In the genomic region with DNA sequence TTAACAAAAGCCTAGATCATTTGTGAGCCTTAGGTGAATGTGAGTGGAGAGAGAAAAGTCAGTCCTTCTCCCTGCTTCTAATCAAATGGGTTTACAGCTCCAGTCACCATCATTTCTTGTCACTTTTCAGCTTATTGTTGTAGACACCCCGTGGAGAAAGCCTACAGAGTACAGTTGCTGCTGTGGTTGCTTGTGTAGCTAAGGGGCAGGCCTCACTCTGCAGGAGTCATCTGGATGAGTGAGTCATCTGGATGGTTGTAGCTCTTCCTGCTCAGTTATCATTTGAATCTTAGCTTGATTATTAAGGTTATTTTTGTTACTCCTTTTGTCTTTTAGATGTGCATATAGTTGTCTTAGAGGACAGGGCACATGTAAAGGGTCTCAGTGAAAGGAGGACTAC, we compare ENCODE assay signal across 17 mouse cellular contexts.
DNase-seq lines count a peak whose midpoint lies in the region; ATAC-seq lines count a peak whose summit lies in the region.
"Had no signal": no experiment of that assay in that cellular context is flagged by ENCODE, and none has a peak within 500 bp of the region (broad histone marks: within the 10 kb centered on the region; RNA-seq: fewer than 3 reads in every experiment).

No protein-coding gene starts in this region.

- DNase-seq in adrenal gland, adult 2 months, result peak; percentile 27
- DNase-seq in adrenal gland, postnatal 10 days, result no peak
- peak; percentile 34 for DNase-seq in MN1 (ENCODE audit: low spot score)
- no peak for DNase-seq in kidney, postnatal 14 days
- DNase-seq in urinary bladder, adult 18-20 months (ENCODE audit: low spot score in 2 of 2), result no peak
- no peak for DNase-seq in layer of hippocampus, postnatal 25 days (ENCODE audit: extremely low spot score in 1 of 2, low spot score in 1 of 2)
- DNase-seq: adrenal gland, postnatal 25 days; cerebellum, adult 9-11 months; lung, embryonic 14.5 days; right cerebral cortex, adult 18-20 months had no signal

- WGBS in liver, embryonic 15.5 days (ENCODE audit: insufficient replicate concordance), result 17% methylated on average over 1 of the region's 1 CpGs

- peaks cover 63% of the 10 kb centered on the region for H3K4me1 ChIP-seq in liver, embryonic 15.5 days (replicated peaks)

- peaks cover 31% of the 10 kb centered on the region for H3K36me3 ChIP-seq in liver, embryonic 15.5 days (replicated peaks)

- 0 out of 2 replicates have a peak, but pooled peaks have one; percentile 16 for ATAC-seq in common myeloid progenitor, adult 5-6 weeks (replicated peaks; ENCODE audit: low read depth, poor library complexity, severe bottlenecking)
- ATAC-seq in liver, embryonic 15.5 days (ENCODE audit: insufficient read depth), result 0 out of 2 replicates have a peak, but pooled peaks have one; percentile 50
- ATAC-seq: forebrain, embryonic 14.5 days; midbrain, embryonic 16.5 days had no signal

- no peak overlapping the region for H3K4me3 ChIP-seq in liver, embryonic 15.5 days (replicated peaks)
- H3K4me3 ChIP-seq: layer of hippocampus, adult 2 months; limb, embryonic 10.5 days had no signal

- peak overlapping the region; percentile 66 for H3K27ac ChIP-seq in liver, embryonic 15.5 days (replicated peaks)
- H3K27ac ChIP-seq: layer of hippocampus, adult 2 months; limb, embryonic 10.5 days; macrophage had no signal

- H3K9ac ChIP-seq in liver, embryonic 15.5 days, result no peak overlapping the region
- H3K9ac ChIP-seq: lung, embryonic 14.5 days had no signal

- no peaks in the 10 kb centered on the region for H3K9me3 ChIP-seq in liver, embryonic 15.5 days (replicated peaks)
- H3K9me3 ChIP-seq: limb, embryonic 10.5 days had no signal

- H3K27me3 ChIP-seq in liver, embryonic 15.5 days, result no peaks in the 10 kb centered on the region

- peak overlapping the region; percentile 1; the same call in 1 of the 2 replicates for H3K4me2 ChIP-seq in liver, embryonic 15.5 days
- H3K4me2 ChIP-seq: lung, embryonic 14.5 days had no signal

Comparison
In these comparisons a context has a peak if more than half of its experiments do, and no peak if none do; other contexts are left out.
1. DNase-seq: peak in adrenal gland, adult 2 months (single experiment) and MN1 (single experiment); none in adrenal gland, postnatal 10 days (single experiment), kidney, postnatal 14 days (single experiment), urinary bladder, adult 18-20 months (0 of 2) and layer of hippocampus, postnatal 25 days (0 of 2).